Mouse (Mus musculus): ENCODE measurements around the gene Pdk1. TPM values are rescaled to one million over a fixed set of nuclear protein-coding genes. Genes with fewer than 3 reads are reported as not detected.

Pdk1 gene
- polyA plus RNA-seq (2015; fragmentation: Nextera tagmentation; extraction: Ambion mirVana) = 45.0 and 45.6 TPM in 2 replicates

DNA sequence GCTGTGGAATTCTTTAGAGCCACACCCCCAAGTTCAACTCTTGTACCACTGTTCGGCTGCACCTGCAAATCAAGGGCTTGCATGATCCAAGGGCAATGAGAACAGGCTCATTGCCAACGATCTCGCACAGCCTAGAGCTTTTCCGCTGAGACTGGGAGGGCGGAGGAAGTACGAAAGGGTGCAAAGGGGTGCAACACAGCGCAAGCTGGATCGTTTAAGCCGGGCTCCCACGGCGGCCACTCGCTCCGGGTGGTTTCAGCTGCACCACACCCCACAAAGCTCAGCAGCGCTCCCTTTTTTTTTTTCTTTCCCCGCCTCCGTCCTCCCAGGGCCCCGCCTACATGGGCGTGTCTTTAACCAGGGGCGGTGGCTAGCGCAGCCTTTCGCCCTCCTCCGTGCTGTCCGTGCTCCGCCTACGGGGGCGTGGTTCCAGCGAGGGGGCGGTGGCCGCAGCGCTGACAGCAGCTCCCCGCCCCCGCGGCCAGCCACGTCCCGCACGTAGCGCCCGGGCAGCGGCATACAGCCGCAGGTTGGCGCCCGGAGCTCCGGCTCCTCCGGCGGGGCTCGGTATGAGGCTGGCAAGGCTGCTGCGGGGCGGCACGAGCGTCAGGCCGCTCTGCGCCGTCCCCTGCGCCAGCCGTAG, at the start of gene Pdk1:
Gene Pdk1, plus strand, starts transcription at position 424 of the 643 bp plus-strand sequence.
- peak within 1 kb of the TSS; percentile 95 for H3K4me2 ChIP-seq (ENCODE audit: low read depth, low read length)
- ATAC-seq (ENCODE audit: low read depth) = peak; percentile 95
- no peaks in the 10 kb centered on the region for H3K9me3 ChIP-seq (replicated peaks; ENCODE audit: control insufficient read depth, low read length)
- H3K27me3 ChIP-seq (ENCODE audit: control insufficient read depth, insufficient read depth, low read depth, low read length) = no peaks in the 10 kb centered on the region
- peak within 1 kb of the TSS; percentile 96 for H3K27ac ChIP-seq (ENCODE audit: low read length)
- WGBS (ENCODE audit: insufficient replicate concordance) = under 1% methylated on average over 55 of the region's 55 CpGs
- peak within 1 kb of the TSS; percentile 98 for H3K9ac ChIP-seq (ENCODE audit: low read depth, low read length)
- H3K4me3 ChIP-seq (ENCODE audit: low read depth, low read length) = peak within 1 kb of the TSS; percentile 94
- H3K36me3 ChIP-seq (ENCODE audit: control insufficient read depth, insufficient read depth) = no peaks in the 10 kb centered on the region
- peaks cover 37% of the 10 kb centered on the region for H3K4me1 ChIP-seq (ENCODE audit: control insufficient read depth, low read depth, low read length)

DNA sequence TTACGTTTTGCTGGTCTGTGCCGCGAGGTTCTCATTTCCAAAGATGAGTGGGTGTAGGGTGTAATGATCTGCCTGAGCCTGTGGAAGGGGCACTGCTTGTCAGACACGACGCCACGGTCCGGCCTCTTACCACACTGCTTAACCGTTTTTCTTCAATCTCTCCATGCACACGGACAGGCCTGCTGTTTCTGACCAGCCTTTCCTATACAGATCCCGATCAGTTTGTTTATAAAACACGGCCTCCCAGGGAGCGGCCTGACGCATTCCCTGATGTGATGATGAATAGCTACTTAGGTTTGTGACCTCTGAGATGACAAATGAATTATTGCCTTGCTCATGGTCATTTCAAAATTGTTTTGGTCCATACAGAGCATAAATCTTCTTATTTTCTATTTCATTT, 48.9 kb upstream of the Pdk1 start:
- Histone ChIP-seq H3K27ac (ENCODE audit: low read length) (no peak overlapping the region), H3K9me3 (replicated peaks; ENCODE audit: control insufficient read depth, low read length) (no peaks in the 10 kb centered on the region), H3K4me2 (ENCODE audit: low read depth, low read length) (no peak overlapping the region), H3K9ac (ENCODE audit: low read depth, low read length) (no peak overlapping the region), H3K27me3 (ENCODE audit: control insufficient read depth, insufficient read depth, low read depth, low read length) (no peaks in the 10 kb centered on the region), H3K4me3 (ENCODE audit: low read depth, low read length) (no peak overlapping the region), H3K4me1 (ENCODE audit: control insufficient read depth, low read depth, low read length) (no peaks in the 10 kb centered on the region), H3K36me3 (ENCODE audit: control insufficient read depth, insufficient read depth) (no peaks in the 10 kb centered on the region)
- WGBS (ENCODE audit: insufficient replicate concordance) = 75% methylated on average over 13 of the region's 13 CpGs
- ATAC-seq (ENCODE audit: low read depth) = no peak

DNA sequence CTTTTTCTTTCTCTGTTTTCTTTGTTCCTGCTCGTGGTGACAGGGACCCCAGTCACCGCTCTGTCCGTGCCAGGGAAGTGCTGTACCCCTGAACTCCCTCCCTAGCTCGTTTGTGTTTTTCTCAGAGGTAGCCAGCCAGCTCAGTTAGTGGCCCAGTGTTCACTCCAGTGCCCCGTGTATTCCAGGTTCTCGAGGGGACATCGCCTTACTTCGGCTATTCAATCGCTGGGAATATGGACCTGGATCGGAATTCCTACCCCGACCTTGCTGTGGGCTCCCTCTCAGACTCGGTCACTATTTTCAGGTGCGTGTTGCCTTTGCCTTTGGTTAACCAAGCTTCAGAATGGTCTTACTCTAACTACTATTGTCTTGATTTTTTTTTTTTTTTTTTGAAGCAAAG, 45.3 kb upstream of the Pdk1 start:
- Histone ChIP-seq H3K36me3 (ENCODE audit: control insufficient read depth, insufficient read depth) (no peaks in the 10 kb centered on the region), H3K4me1 (ENCODE audit: control insufficient read depth, low read depth, low read length) (no peaks in the 10 kb centered on the region), H3K27ac (ENCODE audit: low read length) (no peak overlapping the region), H3K9me3 (replicated peaks; ENCODE audit: control insufficient read depth, low read length) (no peaks in the 10 kb centered on the region), H3K9ac (ENCODE audit: low read depth, low read length) (no peak overlapping the region), H3K4me2 (ENCODE audit: low read depth, low read length) (no peak overlapping the region), H3K4me3 (ENCODE audit: low read depth, low read length) (no peak overlapping the region), H3K27me3 (ENCODE audit: control insufficient read depth, insufficient read depth, low read depth, low read length) (no peaks in the 10 kb centered on the region)
- 77% methylated on average over 13 of the region's 13 CpGs for WGBS (ENCODE audit: insufficient replicate concordance)
- no peak for ATAC-seq (ENCODE audit: low read depth)

DNA sequence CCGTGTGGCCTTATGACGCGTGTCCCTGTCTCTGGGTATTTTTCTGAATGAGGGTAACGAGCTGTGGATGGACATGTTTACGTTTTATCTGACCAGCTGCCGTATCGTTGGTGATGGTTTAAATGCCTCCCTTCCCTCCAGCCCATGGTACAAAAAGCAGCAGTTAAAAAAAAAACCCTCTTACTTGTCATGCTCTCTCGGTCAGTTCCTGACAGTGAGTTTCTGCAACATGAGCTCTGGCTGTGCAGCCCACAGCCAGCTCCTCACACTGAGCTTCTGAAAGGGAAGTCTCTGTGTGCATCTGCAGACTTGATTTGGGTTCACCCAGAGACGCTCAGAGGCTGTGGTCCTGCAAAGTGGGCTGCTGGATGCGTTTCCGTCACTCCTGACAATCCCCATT, 44.1 kb upstream of the Pdk1 start:
- WGBS (ENCODE audit: insufficient replicate concordance) = 74% methylated on average over 11 of the region's 11 CpGs
- no peak overlapping the region for H3K9ac ChIP-seq (ENCODE audit: low read depth, low read length)
- H3K27ac ChIP-seq (ENCODE audit: low read length) = no peak overlapping the region
- H3K4me3 ChIP-seq (ENCODE audit: low read depth, low read length) = no peak overlapping the region
- H3K27me3 ChIP-seq (ENCODE audit: control insufficient read depth, insufficient read depth, low read depth, low read length) = no peaks in the 10 kb centered on the region
- H3K4me1 ChIP-seq (ENCODE audit: control insufficient read depth, low read depth, low read length) = no peaks in the 10 kb centered on the region
- no peak overlapping the region for H3K4me2 ChIP-seq (ENCODE audit: low read depth, low read length)
- H3K36me3 ChIP-seq (ENCODE audit: control insufficient read depth, insufficient read depth) = no peaks in the 10 kb centered on the region
- ATAC-seq (ENCODE audit: low read depth) = no peak
- no peaks in the 10 kb centered on the region for H3K9me3 ChIP-seq (replicated peaks; ENCODE audit: control insufficient read depth, low read length)

DNA sequence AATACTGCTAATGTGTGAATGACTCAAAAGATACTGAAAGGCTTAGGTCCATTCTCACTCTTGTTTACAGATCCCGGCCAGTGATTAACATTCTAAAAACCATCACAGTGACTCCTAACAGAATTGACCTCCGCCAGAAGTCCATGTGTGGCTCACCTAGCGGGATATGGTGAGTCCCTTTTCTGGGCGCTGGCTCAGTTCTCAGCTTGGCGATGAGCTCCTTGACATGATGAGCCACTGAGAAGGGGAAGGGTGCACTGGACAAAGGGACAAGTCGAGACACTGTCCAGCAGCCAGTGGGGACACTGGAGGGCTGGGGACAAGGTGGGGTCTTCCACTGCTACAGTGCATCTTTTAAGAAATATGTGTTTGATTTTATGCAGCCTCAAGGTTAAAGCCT, 39.4 kb upstream of the Pdk1 start:
- Histone ChIP-seq H3K27ac (ENCODE audit: low read length) (no peak overlapping the region), H3K9me3 (replicated peaks; ENCODE audit: control insufficient read depth, low read length) (no peaks in the 10 kb centered on the region), H3K4me2 (ENCODE audit: low read depth, low read length) (no peak overlapping the region), H3K4me3 (ENCODE audit: low read depth, low read length) (no peak overlapping the region), H3K4me1 (ENCODE audit: control insufficient read depth, low read depth, low read length) (no peaks in the 10 kb centered on the region), H3K36me3 (ENCODE audit: control insufficient read depth, insufficient read depth) (no peaks in the 10 kb centered on the region), H3K9ac (ENCODE audit: low read depth, low read length) (no peak overlapping the region), H3K27me3 (ENCODE audit: control insufficient read depth, insufficient read depth, low read depth, low read length) (no peaks in the 10 kb centered on the region)
- 60% methylated on average over 6 of the region's 6 CpGs for WGBS (ENCODE audit: insufficient replicate concordance)
- no peak for ATAC-seq (ENCODE audit: low read depth)

DNA sequence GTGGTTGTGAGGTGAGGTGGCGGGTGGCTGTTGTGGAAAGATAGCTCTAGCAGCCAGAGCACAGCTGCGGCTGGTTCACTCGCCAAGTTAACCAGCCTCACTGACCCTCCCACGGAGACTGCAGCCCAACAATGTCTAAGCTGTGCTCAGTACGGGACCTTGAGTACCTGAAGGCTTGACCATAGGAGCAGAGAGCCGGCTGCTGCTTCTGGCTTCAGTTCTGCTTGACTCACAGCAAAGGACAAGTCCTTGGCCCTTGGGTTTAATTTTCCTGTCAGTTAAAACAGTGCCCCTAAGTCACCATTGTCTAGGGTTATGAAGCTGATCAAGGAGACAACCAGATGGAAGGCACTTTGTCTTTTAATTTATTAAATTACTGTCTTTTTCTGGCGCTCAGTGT, 38.7 kb upstream of the Pdk1 start:
- Histone ChIP-seq H3K36me3 (ENCODE audit: control insufficient read depth, insufficient read depth) (no peaks in the 10 kb centered on the region), H3K4me1 (ENCODE audit: control insufficient read depth, low read depth, low read length) (no peaks in the 10 kb centered on the region), H3K4me2 (ENCODE audit: low read depth, low read length) (no peak overlapping the region), H3K27me3 (ENCODE audit: control insufficient read depth, insufficient read depth, low read depth, low read length) (no peaks in the 10 kb centered on the region), H3K9ac (ENCODE audit: low read depth, low read length) (no peak overlapping the region), H3K9me3 (replicated peaks; ENCODE audit: control insufficient read depth, low read length) (no peaks in the 10 kb centered on the region), H3K4me3 (ENCODE audit: low read depth, low read length) (no peak overlapping the region), H3K27ac (ENCODE audit: low read length) (no peak overlapping the region)
- 62% methylated on average over 7 of the region's 7 CpGs for WGBS (ENCODE audit: insufficient replicate concordance)
- no peak for ATAC-seq (ENCODE audit: low read depth)

DNA sequence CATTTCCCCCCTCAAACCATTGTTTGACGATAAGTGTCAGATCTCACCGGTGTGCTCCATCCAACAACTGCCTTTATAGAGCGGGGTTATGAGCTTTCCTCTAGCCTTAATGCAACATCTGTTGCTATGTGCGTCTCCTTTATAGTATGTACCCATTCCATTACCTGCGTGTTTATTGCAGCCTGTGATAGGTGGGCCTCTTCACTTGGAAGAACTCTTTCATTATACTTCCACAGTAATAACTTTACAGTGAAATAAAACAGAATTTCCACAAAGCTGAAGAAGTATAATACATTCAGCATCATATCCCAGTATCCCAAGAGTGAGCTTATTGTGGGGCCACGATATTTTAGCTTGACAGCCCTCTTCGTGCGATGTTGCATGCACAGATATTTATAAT, 37.5 kb upstream of the Pdk1 start:
- H3K4me3 ChIP-seq (ENCODE audit: low read depth, low read length) = no peak overlapping the region
- no peaks in the 10 kb centered on the region for H3K27me3 ChIP-seq (ENCODE audit: control insufficient read depth, insufficient read depth, low read depth, low read length)
- no peak for ATAC-seq (ENCODE audit: low read depth)
- WGBS (ENCODE audit: insufficient replicate concordance) = 77% methylated on average over 8 of the region's 8 CpGs
- no peak overlapping the region for H3K27ac ChIP-seq (ENCODE audit: low read length)
- no peak overlapping the region for H3K4me2 ChIP-seq (ENCODE audit: low read depth, low read length)
- no peaks in the 10 kb centered on the region for H3K9me3 ChIP-seq (replicated peaks; ENCODE audit: control insufficient read depth, low read length)
- H3K36me3 ChIP-seq (ENCODE audit: control insufficient read depth, insufficient read depth) = no peaks in the 10 kb centered on the region
- no peak overlapping the region for H3K9ac ChIP-seq (ENCODE audit: low read depth, low read length)
- H3K4me1 ChIP-seq (ENCODE audit: control insufficient read depth, low read depth, low read length) = no peaks in the 10 kb centered on the region

DNA sequence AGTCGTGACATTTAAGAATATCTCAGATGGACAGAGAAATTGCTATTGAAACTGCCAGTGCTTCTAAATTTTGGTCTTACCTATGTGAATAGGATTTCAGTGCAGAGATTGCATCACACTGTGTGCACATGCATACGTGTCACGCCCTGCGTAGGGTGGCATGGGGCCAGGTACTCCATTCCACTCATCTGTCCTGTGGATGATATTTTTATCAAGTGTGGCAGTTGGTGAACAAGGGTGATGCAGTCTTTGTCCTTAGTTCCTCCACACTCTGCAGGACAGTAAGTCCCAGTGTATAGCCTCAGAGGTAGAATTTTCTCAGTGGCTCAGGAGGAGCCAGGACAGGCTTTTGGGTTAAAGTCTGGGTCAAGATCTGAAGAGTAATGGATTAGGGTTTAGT, 36.8 kb upstream of the Pdk1 start:
- H3K4me2 ChIP-seq (ENCODE audit: low read depth, low read length) = no peak overlapping the region
- WGBS (ENCODE audit: insufficient replicate concordance) = 74% methylated on average over 4 of the region's 4 CpGs
- H3K9me3 ChIP-seq (replicated peaks; ENCODE audit: control insufficient read depth, low read length) = no peaks in the 10 kb centered on the region

DNA sequence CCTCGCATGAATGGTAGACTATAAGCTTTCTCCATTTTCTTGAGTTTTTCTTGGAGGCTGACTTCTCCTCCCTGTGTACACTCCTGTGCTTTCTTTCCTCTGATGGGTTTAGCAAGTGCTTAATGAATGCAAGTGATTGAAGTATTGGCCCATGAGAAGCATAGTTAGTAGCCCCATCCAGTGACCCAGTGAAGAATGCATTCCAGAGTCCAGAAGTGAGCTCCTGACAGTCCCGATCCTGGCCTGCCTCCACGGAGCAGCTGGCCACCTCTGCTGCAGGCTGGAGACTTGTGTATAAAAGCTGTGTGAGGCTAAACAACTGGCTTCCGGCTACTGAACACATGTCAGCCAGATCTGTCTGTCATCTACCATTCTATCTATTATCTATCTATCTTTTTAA, 35.8 kb upstream of the Pdk1 start:
- no peak overlapping the region for H3K4me3 ChIP-seq (ENCODE audit: low read depth, low read length)
- no peaks in the 10 kb centered on the region for H3K27me3 ChIP-seq (ENCODE audit: control insufficient read depth, insufficient read depth, low read depth, low read length)
- H3K27ac ChIP-seq (ENCODE audit: low read length) = no peak overlapping the region
- no peak overlapping the region for H3K4me2 ChIP-seq (ENCODE audit: low read depth, low read length)
- no peaks in the 10 kb centered on the region for H3K4me1 ChIP-seq (ENCODE audit: control insufficient read depth, low read depth, low read length)
- H3K9ac ChIP-seq (ENCODE audit: low read depth, low read length) = no peak overlapping the region
- no peak for ATAC-seq (ENCODE audit: low read depth)
- 60% methylated on average over 4 of the region's 4 CpGs for WGBS (ENCODE audit: insufficient replicate concordance)
- no peaks in the 10 kb centered on the region for H3K9me3 ChIP-seq (replicated peaks; ENCODE audit: control insufficient read depth, low read length)
- H3K36me3 ChIP-seq (ENCODE audit: control insufficient read depth, insufficient read depth) = no peaks in the 10 kb centered on the region

More for the DNA sequence above, 36.8 kb upstream of the Pdk1 start:
- no peak overlapping the region for H3K27ac ChIP-seq (ENCODE audit: low read length)
- H3K4me1 ChIP-seq (ENCODE audit: control insufficient read depth, low read depth, low read length) = no peaks in the 10 kb centered on the region
- no peaks in the 10 kb centered on the region for H3K27me3 ChIP-seq (ENCODE audit: control insufficient read depth, insufficient read depth, low read depth, low read length)
- ATAC-seq (ENCODE audit: low read depth) = no peak
- H3K4me3 ChIP-seq (ENCODE audit: low read depth, low read length) = no peak overlapping the region
- no peaks in the 10 kb centered on the region for H3K36me3 ChIP-seq (ENCODE audit: control insufficient read depth, insufficient read depth)
- no peak overlapping the region for H3K9ac ChIP-seq (ENCODE audit: low read depth, low read length)

Data from liver, embryonic 16.5 days (tissue).